Mouse (Mus musculus) heart, embryonic 14.5 days (tissue): ENCODE measurements around the gene Spire2. TPM values are rescaled to one million over a fixed set of nuclear protein-coding genes. Genes with fewer than 3 reads are reported as not detected.
"Not testable (repeated sequence)": the region's sequence is repeated elsewhere in the genome, so short reads cannot be mapped to it uniquely, and the experiment has no call there.

Experiments
- ATAC-seq: fragments of 200-750 bp; cut with Nextera tagmentation; 2 replicates; pipeline ENCODE4 v1.8.0; 2017; ENCODE audit warnings: low read depth, moderate TSS enrichment; ENCODE audit not compliant: insufficient number of reproducible peaks, insufficient read depth, low FRiP score
- H3K27ac ChIP-seq, 2 experiments: fragments of 200-500 bp in 1 of 2; fragments of 300-500 bp in 1 of 2; sonication (generic) in 1 of 2; replicated peaks in 1 of 2; 2 replicates each; pipeline ENCODE4 v1.5.1; 2012 to 2014; ENCODE audit warnings: low read depth in 2 of 2, low read length in 2 of 2, control low read depth in 1 of 2, mild to moderate bottlenecking in 1 of 2, mixed read lengths in 1 of 2; ENCODE audit not compliant: control insufficient read depth in 1 of 2, insufficient read depth in 1 of 2
- H3K27me3 ChIP-seq: fragments of 300-500 bp; sonication (generic); 2 replicates; pipeline ENCODE4 v1.6.1; 2014; ENCODE audit warnings: mild to moderate bottlenecking, low read length, control low read depth; ENCODE audit not compliant: control insufficient read depth, insufficient read depth
- H3K36me3 ChIP-seq: fragments of 300-500 bp; sonication (generic); 2 replicates; pipeline ENCODE4 v1.6.1; 2014; ENCODE audit warnings: mild to moderate bottlenecking, control low read depth, low read length, mixed read lengths; ENCODE audit not compliant: control insufficient read depth, insufficient read depth
- H3K4me1 ChIP-seq, 2 experiments: fragments of 200-500 bp in 1 of 2; fragments of 300-500 bp in 1 of 2; sonication (generic) in 1 of 2; 2 replicates each; pipeline ENCODE4 v1.6.1; 2012 to 2014; ENCODE audit warnings: low read length in 2 of 2, control low read depth in 1 of 2, mixed read lengths in 1 of 2; ENCODE audit not compliant: control insufficient read depth in 2 of 2, insufficient read depth in 2 of 2
- H3K4me2 ChIP-seq: fragments of 300-500 bp; sonication (generic); 2 replicates; pipeline ENCODE4 v1.6.1; 2014; ENCODE audit warnings: mild to moderate bottlenecking, low read length
- H3K4me3 ChIP-seq, 2 experiments: fragments of 200-500 bp in 1 of 2; fragments of 300-500 bp in 1 of 2; sonication (generic) in 1 of 2; 2 replicates each; pipeline ENCODE4 v1.5.1; 2012 to 2014; ENCODE audit warnings: low read length in 2 of 2, mild to moderate bottlenecking in 2 of 2, control low read depth in 1 of 2, low read depth in 1 of 2, moderate library complexity in 1 of 2; ENCODE audit not compliant: control insufficient read depth in 1 of 2, insufficient read depth in 1 of 2
- H3K9ac ChIP-seq: fragments of 300-500 bp; sonication (generic); 2 replicates; pipeline ENCODE4 v1.6.1; 2014; ENCODE audit warnings: mild to moderate bottlenecking, low read length
- H3K9me3 ChIP-seq: fragments of 300-500 bp; sonication (generic); 2 replicates; pipeline ENCODE4 v1.6.1; 2016; ENCODE audit warnings: low read length, control low read depth; ENCODE audit not compliant: control insufficient read depth
- WGBS: fragments of 180-500 bp; shearing (Covaris S2); extraction: QIAGEN DNeasy Blood & Tissue Kit; methylation state at CpG from one replicate; pipeline ENCODE4 v1.1.7; 2014; 5-methylcytosine and 5-hydroxymethylcytosine counted together
- polyA plus RNA-seq: library from polyadenylated mRNA; unstranded; fragments of >200 nt; fragmentation: Nextera tagmentation; extraction: Ambion mirVana; gene quantifications from 2 replicates; pipeline ENCODE4 v1.2.1, GENCODE M21; 2014

Spire2 gene
- 0.77 and 0.85 TPM in 2 replicates for polyA plus RNA-seq

GRCm38 (mm10) chr8:123332262-123333090 lies at the start of gene Spire2:
TSS of gene Spire2 (plus strand) at chr8:123332713.
- Histone ChIP-seq H3K4me3 (peak within 1 kb of the TSS; percentile 62 to 73), H3K36me3 (no peaks in the 10 kb centered on the region), H3K9ac (peak within 1 kb of the TSS; percentile 30), H3K27me3 (peaks cover 11% of the 10 kb centered on the region; the same call in 1 of the 2 replicates), H3K27ac (no peak within 1 kb of the TSS; a peak in 1 of 4 replicates), H3K9me3 (no peaks in the 10 kb centered on the region), H3K4me1 (peaks cover 6 to 17% of the 10 kb centered on the region in 2 experiments; a peak in 3 of 4 replicates), H3K4me2 (peak within 1 kb of the TSS; percentile 92)
- under 1% methylated on average over 74 of the region's 85 CpGs for WGBS
- ATAC-seq = peak; percentile 71

GRCm38 (mm10) chr8:123282994-123283393 lies 49.5 kb upstream of the Spire2 start:
- not testable (repeated sequence) for H3K9ac ChIP-seq, ATAC-seq, H3K4me1 ChIP-seq, H3K27ac ChIP-seq, H3K4me2 ChIP-seq, H3K27me3 ChIP-seq, H3K9me3 ChIP-seq, H3K4me3 ChIP-seq
- WGBS = 93% methylated on average over 5 of the region's 6 CpGs
- H3K36me3 ChIP-seq = peaks cover 40% of the 10 kb centered on the region

GRCm38 (mm10) chr8:123283991-123284390 lies 48.5 kb upstream of the Spire2 start:
- Histone ChIP-seq H3K36me3 (peaks cover 49% of the 10 kb centered on the region), H3K9ac (no peak overlapping the region)
- no peak for ATAC-seq

GRCm38 (mm10) chr8:123284493-123284892 lies 48.0 kb upstream of the Spire2 start:
- Histone ChIP-seq H3K4me1 (peaks cover 7 to 8% of the 10 kb centered on the region in 2 experiments), H3K9me3 (no peaks in the 10 kb centered on the region), H3K4me3 (no peak overlapping the region), H3K4me2 (no peak overlapping the region), H3K9ac (no peak overlapping the region), H3K27ac (no peak overlapping the region), H3K36me3 (peaks cover 54% of the 10 kb centered on the region), H3K27me3 (no peaks in the 10 kb centered on the region)
- no peak; the same call in 1 of the 2 replicates for ATAC-seq
- WGBS = 36% methylated on average over 5 of the region's 5 CpGs

More at GRCm38 (mm10) chr8:123283991-123284390, 48.5 kb upstream of the Spire2 start:
- WGBS = 80% methylated on average over 7 of the region's 7 CpGs
- Histone ChIP-seq H3K4me1 (peaks cover 7 to 8% of the 10 kb centered on the region in 2 experiments), H3K27ac (no peak overlapping the region), H3K4me3 (no peak overlapping the region), H3K27me3 (no peaks in the 10 kb centered on the region), H3K9me3 (no peaks in the 10 kb centered on the region), H3K4me2 (no peak overlapping the region)

- WGBS = 94% methylated on average over 17 of the region's 17 CpGs
- H3K36me3 ChIP-seq = peaks cover 39% of the 10 kb centered on the region
- no peak overlapping the region for H3K9ac ChIP-seq
- no peak for ATAC-seq
- H3K9me3 ChIP-seq = no peaks in the 10 kb centered on the region
- no peak overlapping the region for H3K27ac ChIP-seq
- no peak overlapping the region for H3K4me3 ChIP-seq
- H3K4me1 ChIP-seq = peaks cover 9 to 15% of the 10 kb centered on the region in 2 experiments
- no peak overlapping the region for H3K4me2 ChIP-seq
- no peaks in the 10 kb centered on the region for H3K27me3 ChIP-seq
Measured at GRCm38 (mm10) chr8:123287362-123287761, 45.2 kb upstream of the Spire2 start.

- Histone ChIP-seq H3K4me2 (no peak overlapping the region), H3K27me3 (no peaks in the 10 kb centered on the region), H3K36me3 (peaks cover 57% of the 10 kb centered on the region), H3K4me1 (peaks cover 2 to 7% of the 10 kb centered on the region in 2 experiments; a peak in 2 of 4 replicates), H3K9me3 (no peaks in the 10 kb centered on the region), H3K9ac (no peak overlapping the region), H3K4me3 (no peak overlapping the region), H3K27ac (no peak overlapping the region)
- 82% methylated on average over 4 of the region's 4 CpGs for WGBS
- ATAC-seq = no peak
Measured at GRCm38 (mm10) chr8:123290166-123290565, 42.3 kb upstream of the Spire2 start.

GRCm38 (mm10) chr8:123290679-123291078 lies 41.8 kb upstream of the Spire2 start:
- Histone ChIP-seq H3K9me3 (no peaks in the 10 kb centered on the region), H3K27ac (no peak overlapping the region), H3K36me3 (peaks cover 62% of the 10 kb centered on the region), H3K4me2 (no peak overlapping the region), H3K27me3 (no peaks in the 10 kb centered on the region), H3K4me1 (peaks cover 2 to 7% of the 10 kb centered on the region in 2 experiments; a peak in 2 of 4 replicates), H3K9ac (no peak overlapping the region), H3K4me3 (no peak overlapping the region)
- ATAC-seq = no peak
- WGBS = 96% methylated on average over 8 of the region's 8 CpGs
